Mouse (Mus musculus) lung, postnatal 4 days (tissue): ENCODE measurements around the gene Prf1.

ENCODE experiments used
- DNase-seq, 2 experiments: peaks; one replicate each; pipeline ENCODE4 v3.0.0; 2021

Gene Prf1

DNA sequence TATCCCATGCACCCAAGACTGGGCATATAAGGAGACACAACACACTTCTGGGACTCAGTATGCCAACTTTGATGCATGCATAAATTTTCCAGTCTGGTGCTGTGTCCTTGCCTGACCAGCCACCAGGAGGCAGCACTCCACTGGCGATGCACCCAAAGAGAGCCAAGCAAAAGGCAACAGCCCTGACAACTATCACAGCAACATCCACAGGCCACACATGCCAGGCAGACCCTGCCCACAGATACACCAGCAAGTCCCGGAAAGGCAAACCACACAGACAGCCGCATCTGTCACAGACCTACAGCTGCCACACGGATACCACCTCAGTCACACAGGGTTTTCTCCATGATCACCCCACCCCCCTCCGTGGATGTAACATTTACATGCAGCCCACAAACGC is 43.9 kb downstream of the Prf1 start:
- peak; percentile 75 to 83 for DNase-seq

DNA sequence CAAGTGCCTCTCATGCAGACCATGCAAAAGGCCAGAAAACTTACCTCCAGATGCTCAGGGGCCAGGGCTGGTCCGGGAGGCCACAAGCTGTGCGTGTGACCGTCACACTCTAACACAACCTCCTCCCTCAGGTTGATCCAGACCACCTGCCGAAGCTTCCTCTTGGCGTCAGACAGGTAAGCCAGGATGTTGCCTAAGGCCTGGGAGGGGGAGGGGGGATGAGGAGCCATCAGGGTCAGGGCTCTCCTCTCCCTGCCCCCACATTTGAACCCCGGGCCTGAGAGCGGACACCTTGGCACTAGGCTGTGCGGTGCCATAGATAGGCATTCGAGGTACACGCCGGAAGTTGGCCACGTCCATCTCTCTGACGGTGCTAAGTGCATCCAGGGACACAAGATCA is 45.1 kb downstream of the Prf1 start:
- DNase-seq, result no peak

DNA sequence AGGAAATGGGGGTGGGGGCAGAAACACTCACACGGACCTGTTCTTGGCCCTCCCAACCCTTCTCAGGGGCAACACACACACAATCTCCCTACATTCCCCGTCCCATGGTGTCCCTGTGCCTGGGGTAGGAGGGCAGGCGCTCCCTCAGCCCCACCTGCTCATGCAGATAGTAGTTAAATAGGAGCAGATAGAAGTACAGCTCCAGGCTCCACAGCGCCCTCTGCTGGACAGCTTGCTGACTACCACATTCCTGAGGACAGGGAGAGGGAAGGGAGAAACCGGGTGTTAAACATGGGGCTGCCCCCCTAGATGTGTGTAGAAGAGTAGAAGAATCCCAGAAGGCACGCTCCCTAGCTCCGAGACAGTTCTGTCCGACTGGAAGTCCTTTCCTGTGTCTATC is 46.3 kb downstream of the Prf1 start:
- DNase-seq, result peak; percentile 56 to 77

DNA sequence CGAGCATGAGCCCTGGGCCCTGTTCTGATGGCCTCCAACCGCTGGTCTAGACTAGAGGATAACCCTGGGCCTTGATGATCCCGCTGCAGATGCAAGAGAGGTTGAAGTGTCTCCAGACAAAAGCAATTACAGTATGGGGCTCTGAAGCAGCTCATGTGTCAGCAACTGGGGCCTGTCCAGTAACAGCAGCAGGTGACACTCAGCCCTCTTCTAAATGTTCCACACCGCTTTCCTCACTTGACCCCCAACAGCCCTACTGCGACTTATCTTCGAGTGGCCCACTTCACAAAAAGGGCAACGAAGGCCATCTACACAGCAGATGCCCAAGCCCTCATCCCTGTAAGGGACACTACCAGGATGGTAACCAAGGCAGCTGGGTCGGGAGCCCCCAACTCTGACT is 47.5 kb downstream of the Prf1 start:
- no peak for DNase-seq

DNA sequence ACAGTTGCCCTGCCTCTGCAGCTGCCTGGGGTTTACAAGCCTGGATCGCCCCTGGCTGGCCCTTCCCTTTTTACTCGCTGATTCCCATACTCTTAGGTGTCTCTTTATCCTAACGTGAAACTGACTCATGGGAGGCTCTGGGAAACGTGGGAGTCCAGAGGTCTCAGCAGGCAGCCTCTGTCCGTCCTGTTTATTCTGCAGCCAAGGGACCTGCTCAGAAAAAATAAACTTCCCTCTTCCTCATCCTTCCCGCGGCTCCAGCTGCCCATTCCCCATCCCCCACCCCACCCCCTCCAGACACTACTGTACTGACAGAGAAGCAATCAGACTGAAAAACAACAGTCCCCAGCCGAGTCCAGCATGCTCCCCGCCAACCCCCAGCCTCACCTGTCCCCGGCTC is 48.7 kb downstream of the Prf1 start:
- DNase-seq, result peak in 1 of 2 experiments; percentile 48

DNA sequence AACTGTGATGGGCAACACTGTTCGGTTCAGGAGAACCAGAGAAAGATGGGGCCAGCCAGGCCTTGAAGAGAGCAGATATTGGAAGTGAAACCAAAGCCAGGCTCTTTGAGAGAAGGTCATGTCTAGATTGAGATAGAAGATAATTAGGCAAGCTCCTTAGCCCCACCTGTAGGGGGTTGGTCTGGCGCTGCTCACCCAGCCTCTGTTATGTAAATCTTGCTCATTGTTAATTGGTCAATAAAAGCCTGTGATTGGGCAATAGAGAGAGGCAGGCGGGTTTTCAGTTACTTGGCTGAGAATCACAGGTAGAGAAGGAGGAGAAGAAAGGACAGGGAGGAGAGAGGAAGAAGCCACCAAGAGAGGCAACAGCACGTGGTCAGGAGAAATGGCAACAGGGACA is 53.6 kb downstream of the Prf1 start:
- DNase-seq, result no peak
